Comparison of ENCODE assay signal across 20 mouse cellular contexts in the genomic region with DNA sequence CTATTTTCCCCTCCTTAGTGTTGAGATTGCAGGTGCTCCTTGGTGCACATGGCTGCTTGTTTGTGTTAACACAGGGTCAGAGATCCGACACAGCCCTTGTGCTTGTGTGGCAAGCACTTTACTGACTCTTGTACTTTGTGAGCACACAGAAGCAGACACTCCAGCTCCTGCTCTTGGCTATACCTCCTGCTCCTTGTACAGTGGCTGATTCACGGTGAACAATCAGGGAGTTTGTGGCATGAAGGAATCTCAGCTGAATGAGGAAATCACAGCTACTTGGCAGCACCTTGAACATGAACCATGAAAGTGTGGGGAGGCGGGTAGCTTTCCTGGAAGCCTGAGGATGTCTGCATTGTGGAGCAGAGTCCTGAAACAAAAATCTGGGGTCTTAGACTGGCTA. TPM values are rescaled to one million over a fixed set of nuclear protein-coding genes. Genes with fewer than 3 reads are reported as not detected.
DNase-seq lines count a peak whose midpoint lies in the region; ATAC-seq lines count a peak whose summit lies in the region.
"Had no signal": no experiment of that assay in that cellular context is flagged by ENCODE, and none has a peak within 500 bp of the region (broad histone marks: within the 10 kb centered on the region; RNA-seq: fewer than 3 reads in every experiment).

No protein-coding gene starts in this region.

- peaks cover 47% of the 10 kb centered on the region for H3K4me1 ChIP-seq in heart, embryonic 15.5 days (replicated peaks)
- H3K4me1 ChIP-seq in midbrain, embryonic 13.5 days (replicated peaks), result peaks cover 38% of the 10 kb centered on the region
- peaks cover 24% of the 10 kb centered on the region for H3K4me1 ChIP-seq in midbrain, embryonic 15.5 days
- H3K4me1 ChIP-seq in intestine, embryonic 16.5 days (ENCODE audit: control insufficient read depth, insufficient read depth, low read length), result peaks cover 37% of the 10 kb centered on the region
- H3K4me1 ChIP-seq: embryonic facial prominence, embryonic 13.5 days; liver, embryonic 15.5 days had no signal

- H3K4me2 ChIP-seq in heart, embryonic 15.5 days, result no peak overlapping the region
- H3K4me2 ChIP-seq in midbrain, embryonic 13.5 days (replicated peaks), result no peak overlapping the region
- H3K4me2 ChIP-seq in midbrain, embryonic 15.5 days, result no peak overlapping the region
- no peak overlapping the region for H3K4me2 ChIP-seq in intestine, embryonic 16.5 days (ENCODE audit: low read depth, low read length)
- H3K4me2 ChIP-seq: embryonic facial prominence, embryonic 13.5 days; hindbrain, embryonic 12.5 days; liver, embryonic 15.5 days had no signal

- no peaks in the 10 kb centered on the region for H3K27me3 ChIP-seq in heart, embryonic 15.5 days
- H3K27me3 ChIP-seq in midbrain, embryonic 13.5 days, result 0 out of 2 replicates have a peak, but pooled peaks cover 2% of the 10 kb centered on the region
- no peaks in the 10 kb centered on the region for H3K27me3 ChIP-seq in midbrain, embryonic 15.5 days (replicated peaks)
- no peaks in the 10 kb centered on the region for H3K27me3 ChIP-seq in intestine, embryonic 16.5 days (replicated peaks; ENCODE audit: control insufficient read depth, insufficient read depth, low read length)
- H3K27me3 ChIP-seq: embryonic facial prominence, embryonic 13.5 days; hindbrain, embryonic 12.5 days had no signal

- ATAC-seq in heart, embryonic 15.5 days (replicated peaks; ENCODE audit: insufficient number of reproducible peaks, insufficient read depth, low FRiP score, low read depth), result no peak
- no peak for ATAC-seq in midbrain, embryonic 13.5 days
- ATAC-seq in midbrain, embryonic 15.5 days (replicated peaks), result no peak
- ATAC-seq in intestine, embryonic 16.5 days, result peak; percentile 4; the same call in 1 of the 2 replicates

- no peak for DNase-seq in heart, postnatal 10 days
- DNase-seq in lung, postnatal 36 days, result peak; percentile 67
- no peak for DNase-seq in thymus, postnatal 14 days
- DNase-seq in gastrocnemius, postnatal 14 days, result no peak
- DNase-seq: adrenal gland, postnatal 10 days; cerebellum, adult 8-10 months; gastrocnemius, postnatal 36 days; kidney, adult 2 months; kidney, postnatal 4 days; layer of hippocampus, postnatal 36 days; right cerebral cortex, postnatal 25 days had no signal

- no peaks in the 10 kb centered on the region for H3K9me3 ChIP-seq in heart, embryonic 15.5 days (replicated peaks)
- H3K9me3 ChIP-seq in midbrain, embryonic 13.5 days, result no peaks in the 10 kb centered on the region
- H3K9me3 ChIP-seq in midbrain, embryonic 15.5 days, result no peaks in the 10 kb centered on the region
- no peaks in the 10 kb centered on the region for H3K9me3 ChIP-seq in intestine, embryonic 16.5 days (ENCODE audit: control insufficient read depth, low read length)
- H3K9me3 ChIP-seq: embryonic facial prominence, embryonic 13.5 days; hindbrain, embryonic 12.5 days; liver, embryonic 15.5 days had no signal

- H3K36me3 ChIP-seq in heart, embryonic 15.5 days, result 0 out of 2 replicates have a peak, but pooled peaks cover 4% of the 10 kb centered on the region
- no peaks in the 10 kb centered on the region for H3K36me3 ChIP-seq in midbrain, embryonic 13.5 days
- H3K36me3 ChIP-seq in midbrain, embryonic 15.5 days (replicated peaks), result no peaks in the 10 kb centered on the region
- H3K36me3 ChIP-seq in intestine, embryonic 16.5 days (ENCODE audit: control insufficient read depth, insufficient read depth, low read length), result no peaks in the 10 kb centered on the region
- H3K36me3 ChIP-seq: embryonic facial prominence, embryonic 13.5 days; liver, embryonic 15.5 days had no signal

- H3K4me3 ChIP-seq in heart, embryonic 15.5 days, result no peak overlapping the region
- H3K4me3 ChIP-seq in midbrain, embryonic 13.5 days (replicated peaks), result no peak overlapping the region
- no peak overlapping the region for H3K4me3 ChIP-seq in midbrain, embryonic 15.5 days
- no peak overlapping the region for H3K4me3 ChIP-seq in intestine, embryonic 16.5 days (ENCODE audit: low read length)
- H3K4me3 ChIP-seq: embryonic facial prominence, embryonic 13.5 days; hindbrain, embryonic 12.5 days; liver, embryonic 15.5 days had no signal

- H3K27ac ChIP-seq in heart, embryonic 15.5 days, result peak overlapping the region; percentile 56
- peak overlapping the region; percentile 39; the same call in 1 of the 2 replicates for H3K27ac ChIP-seq in midbrain, embryonic 13.5 days
- H3K27ac ChIP-seq in midbrain, embryonic 15.5 days, result no peak overlapping the region
- peak overlapping the region; percentile 61 for H3K27ac ChIP-seq in intestine, embryonic 16.5 days (ENCODE audit: low read length)
- H3K27ac ChIP-seq: embryonic facial prominence, embryonic 13.5 days; hindbrain, embryonic 12.5 days; liver, embryonic 15.5 days had no signal

- 37% methylated on average over 3 of the region's 3 CpGs for WGBS in heart, embryonic 15.5 days
- 79% methylated on average over 3 of the region's 3 CpGs for WGBS in midbrain, embryonic 13.5 days
- WGBS in midbrain, embryonic 15.5 days, result 73% methylated on average over 3 of the region's 3 CpGs
- WGBS in intestine, embryonic 16.5 days, result 58% methylated on average over 3 of the region's 3 CpGs

- no peak overlapping the region for H3K9ac ChIP-seq in heart, embryonic 15.5 days
- no peak overlapping the region for H3K9ac ChIP-seq in midbrain, embryonic 13.5 days (replicated peaks)
- H3K9ac ChIP-seq in midbrain, embryonic 15.5 days, result no peak overlapping the region
- H3K9ac ChIP-seq in intestine, embryonic 16.5 days (ENCODE audit: low read depth, low read length), result 0 out of 2 replicates have a peak overlapping the region, but pooled peaks have one; percentile 12
- H3K9ac ChIP-seq: embryonic facial prominence, embryonic 13.5 days; hindbrain, embryonic 12.5 days; liver, embryonic 15.5 days had no signal

- intact Hi-C loops in heart, postnatal 10 days (cut with DNase I), result no loop called here
- intact Hi-C loops in gastrocnemius, postnatal 14 days (cut with DNase I; ENCODE audit: low total_unique reads), result no loop called here

RNA-seq across cellular contexts. Expression of gene 6430548M08Rik, which starts 26.8 kb away (rescaled TPM):
- polyA plus RNA-seq in heart, embryonic 15.5 days (2015; fragmentation: Nextera tagmentation; extraction: Ambion mirVana), result 6.6 and 8.3 TPM in 2 replicates
- 10 to 100 TPM; 18.7 to 20.1 TPM for total RNA-seq in heart, postnatal 10 days (2021)
- 23.1 and 23.3 TPM in 2 replicates for polyA plus RNA-seq in midbrain, embryonic 13.5 days (2015; fragmentation: Nextera tagmentation; extraction: Ambion mirVana)
- polyA plus RNA-seq in midbrain, embryonic 15.5 days (2015; fragmentation: Nextera tagmentation; extraction: Ambion mirVana), result 33.6 and 35.7 TPM in 2 replicates
- 4.6 and 5.1 TPM in 2 replicates for polyA plus RNA-seq in intestine, embryonic 16.5 days (2015; fragmentation: Nextera tagmentation; extraction: Ambion mirVana)
- total RNA-seq in gastrocnemius, postnatal 14 days (2021), result 10 to 100 TPM; 16.7 to 20.3 TPM

RNA-seq across cellular contexts. Expression of gene Fam92b, which starts 36.5 kb away (rescaled TPM):
- 0.36 and 0.38 TPM in 2 replicates for polyA plus RNA-seq in heart, embryonic 15.5 days (2015; fragmentation: Nextera tagmentation; extraction: Ambion mirVana)
- total RNA-seq in heart, postnatal 10 days (2021), result not detected
- 2.3 and 2.4 TPM in 2 replicates for polyA plus RNA-seq in midbrain, embryonic 13.5 days (2015; fragmentation: Nextera tagmentation; extraction: Ambion mirVana)
- 2.1 and 2.2 TPM in 2 replicates for polyA plus RNA-seq in midbrain, embryonic 15.5 days (2015; fragmentation: Nextera tagmentation; extraction: Ambion mirVana)
- polyA plus RNA-seq in intestine, embryonic 16.5 days (2015; fragmentation: Nextera tagmentation; extraction: Ambion mirVana), result 0.55 and 0.67 TPM in 2 replicates
- not detected for total RNA-seq in gastrocnemius, postnatal 14 days (2021)
- total RNA-seq: gastrocnemius, postnatal 36 days; megakaryocyte-erythroid progenitor cell, adult 5-6 weeks; MEL had no signal
- polyA plus RNA-seq: kidney, adult 2 months; liver, embryonic 15.5 days had no signal

RNA-seq across cellular contexts. Expression of gene Zdhhc7, which starts 39.5 kb away (rescaled TPM):
- polyA plus RNA-seq in heart, embryonic 15.5 days (2015; fragmentation: Nextera tagmentation; extraction: Ambion mirVana), result 30.7 and 38.6 TPM in 2 replicates
- total RNA-seq in heart, postnatal 10 days (2021), result 10 to 100 TPM; 38.0 to 43.6 TPM
- polyA plus RNA-seq in midbrain, embryonic 13.5 days (2015; fragmentation: Nextera tagmentation; extraction: Ambion mirVana), result 28.3 and 30.2 TPM in 2 replicates
- polyA plus RNA-seq in midbrain, embryonic 15.5 days (2015; fragmentation: Nextera tagmentation; extraction: Ambion mirVana), result 31.3 and 33.8 TPM in 2 replicates
- polyA plus RNA-seq in intestine, embryonic 16.5 days (2015; fragmentation: Nextera tagmentation; extraction: Ambion mirVana), result 40.5 and 44.7 TPM in 2 replicates
- 10 to 100 TPM; 21.0 to 21.2 TPM for total RNA-seq in gastrocnemius, postnatal 14 days (2021)
